Mouse (Mus musculus): ENCODE measurements around the gene Olfr1154. TPM values are rescaled to one million over a fixed set of nuclear protein-coding genes. Genes with fewer than 3 reads are reported as not detected.

The Olfr1154 gene
- polyA plus RNA-seq, 2 experiments: not detected

DNA sequence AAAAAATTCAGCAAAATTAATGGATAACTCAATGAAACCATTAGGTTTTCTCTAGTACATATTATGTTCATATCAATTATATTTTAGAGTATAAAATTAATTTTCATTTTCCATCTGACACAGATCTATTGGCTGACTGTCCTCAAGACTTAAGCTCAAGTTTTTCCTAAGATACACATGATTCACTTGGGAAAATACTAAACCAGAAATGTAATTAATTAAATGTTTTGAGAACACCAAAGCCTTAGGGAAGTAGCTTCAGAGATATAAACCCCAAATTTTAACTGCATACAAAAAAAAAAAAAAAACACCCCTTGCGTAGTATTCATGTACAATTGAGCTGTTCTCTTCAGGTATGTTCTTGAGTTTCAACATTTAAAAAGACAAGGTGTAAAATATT lies 49.4 kb downstream of the Olfr1154 start, which contains the start of gene Olfr1151:
Gene Olfr1151 (plus strand): TSS at position 301 of the 400 bp plus-strand sequence.
- no peak within 1 kb of the TSS for H3K4me3 ChIP-seq (replicated peaks; ENCODE audit: low read length)
- DNase-seq (ENCODE audit: low spot score): no peak
- no peak for ATAC-seq (ENCODE audit: low FRiP score, low read depth)
- no peaks in the 10 kb centered on the region for H3K4me1 ChIP-seq (ENCODE audit: control insufficient read depth, insufficient read depth, low read length)
- no peaks in the 10 kb centered on the region for H3K27me3 ChIP-seq (ENCODE audit: control insufficient read depth, insufficient read depth, low read length)
- H3K9ac ChIP-seq (ENCODE audit: low read depth, low read length, severe bottlenecking): no peak within 1 kb of the TSS
- H3K9me3 ChIP-seq (ENCODE audit: control insufficient read depth, low read length): no peaks in the 10 kb centered on the region
- no peak within 1 kb of the TSS for H3K4me2 ChIP-seq (replicated peaks; ENCODE audit: low read depth, low read length, severe bottlenecking)
- WGBS: 90% methylated on average over 1 of the region's 1 CpGs
- no peak for TF ChIP-seq POLR2A (IDR thresholded peaks at IDR 0.05; ENCODE audit: borderline replicate concordance, extremely low read depth, insufficient read depth, insufficient read length)
- no peak within 1 kb of the TSS for H3K27ac ChIP-seq (replicated peaks; ENCODE audit: low read depth, low read length)
- no peaks in the 10 kb centered on the region for H3K36me3 ChIP-seq (ENCODE audit: control insufficient read depth, insufficient read depth, low read length)

Other genes with a start within 250 kb of the Olfr1154 start
- not detected in 2 replicates for gene Olfr1134, start 246.7 kb downstream of the Olfr1154 start, polyA plus RNA-seq (2012; rRNA removed)
- not detected in 2 replicates for gene Olfr1134, start 246.7 kb downstream of the Olfr1154 start, polyA plus RNA-seq (2014; fragmentation: Nextera tagmentation; extraction: Ambion mirVana)
- not detected in 2 replicates for gene Olfr1135, start 231.5 kb downstream of the Olfr1154 start, polyA plus RNA-seq (2012; rRNA removed)
- not detected in 2 replicates for gene Olfr1135, start 231.5 kb downstream of the Olfr1154 start, polyA plus RNA-seq (2014; fragmentation: Nextera tagmentation; extraction: Ambion mirVana)
- gene Olfr1136, start 211.2 kb downstream of the Olfr1154 start, polyA plus RNA-seq (2012; rRNA removed): not detected in 2 replicates
- not detected in 2 replicates for gene Olfr1136, start 211.2 kb downstream of the Olfr1154 start, polyA plus RNA-seq (2014; fragmentation: Nextera tagmentation; extraction: Ambion mirVana)
- not detected in 2 replicates for gene Olfr1137, start 192.0 kb downstream of the Olfr1154 start, polyA plus RNA-seq (2012; rRNA removed)
- gene Olfr1137, start 192.0 kb downstream of the Olfr1154 start, polyA plus RNA-seq (2014; fragmentation: Nextera tagmentation; extraction: Ambion mirVana): not detected in 2 replicates
- not detected in 2 replicates for gene Olfr1138, start 165.2 kb downstream of the Olfr1154 start, polyA plus RNA-seq (2012; rRNA removed)
- not detected in 2 replicates for gene Olfr1138, start 165.2 kb downstream of the Olfr1154 start, polyA plus RNA-seq (2014; fragmentation: Nextera tagmentation; extraction: Ambion mirVana)
- gene Olfr1140, start 161.4 kb downstream of the Olfr1154 start, polyA plus RNA-seq (2012; rRNA removed): not detected in 2 replicates
- gene Olfr1140, start 161.4 kb downstream of the Olfr1154 start, polyA plus RNA-seq (2014; fragmentation: Nextera tagmentation; extraction: Ambion mirVana): not detected in 2 replicates
- gene Olfr1141, start 151.2 kb downstream of the Olfr1154 start, polyA plus RNA-seq (2012; rRNA removed): not detected in 2 replicates
- gene Olfr1141, start 151.2 kb downstream of the Olfr1154 start, polyA plus RNA-seq (2014; fragmentation: Nextera tagmentation; extraction: Ambion mirVana): not detected in 2 replicates
- not detected in 2 replicates for gene Olfr152, start 125.7 kb downstream of the Olfr1154 start, polyA plus RNA-seq (2012; rRNA removed)
- gene Olfr152, start 125.7 kb downstream of the Olfr1154 start, polyA plus RNA-seq (2014; fragmentation: Nextera tagmentation; extraction: Ambion mirVana): not detected in 2 replicates
- gene Olfr1143, start 104.6 kb downstream of the Olfr1154 start, polyA plus RNA-seq (2012; rRNA removed): not detected in 2 replicates
- not detected in 2 replicates for gene Olfr1143, start 104.6 kb downstream of the Olfr1154 start, polyA plus RNA-seq (2014; fragmentation: Nextera tagmentation; extraction: Ambion mirVana)
- gene Olfr1145, start 95.3 kb downstream of the Olfr1154 start, polyA plus RNA-seq (2012; rRNA removed): not detected in 2 replicates
- gene Olfr1145, start 95.3 kb downstream of the Olfr1154 start, polyA plus RNA-seq (2014; fragmentation: Nextera tagmentation; extraction: Ambion mirVana): not detected in 2 replicates
- gene Olfr1148, start 74.6 kb downstream of the Olfr1154 start, polyA plus RNA-seq (2012; rRNA removed): not detected in 2 replicates
- gene Olfr1148, start 74.6 kb downstream of the Olfr1154 start, polyA plus RNA-seq (2014; fragmentation: Nextera tagmentation; extraction: Ambion mirVana): not detected in 2 replicates
- gene Olfr1150-ps1, start 61.2 kb downstream of the Olfr1154 start, polyA plus RNA-seq (2012; rRNA removed): not detected in 2 replicates
- gene Olfr1150-ps1, start 61.2 kb downstream of the Olfr1154 start, polyA plus RNA-seq (2014; fragmentation: Nextera tagmentation; extraction: Ambion mirVana): not detected in 2 replicates
- gene Olfr1151, start 49.3 kb downstream of the Olfr1154 start, polyA plus RNA-seq (2012; rRNA removed): not detected in 2 replicates
- not detected in 2 replicates for gene Olfr1151, start 49.3 kb downstream of the Olfr1154 start, polyA plus RNA-seq (2014; fragmentation: Nextera tagmentation; extraction: Ambion mirVana)
- gene Olfr1152, start 38.7 kb downstream of the Olfr1154 start, polyA plus RNA-seq (2012; rRNA removed): not detected in 2 replicates
- not detected in 2 replicates for gene Olfr1152, start 38.7 kb downstream of the Olfr1154 start, polyA plus RNA-seq (2014; fragmentation: Nextera tagmentation; extraction: Ambion mirVana)
- gene Olfr1153, start 10.2 kb downstream of the Olfr1154 start, polyA plus RNA-seq (2012; rRNA removed): not detected in 2 replicates
- not detected in 2 replicates for gene Olfr1153, start 10.2 kb downstream of the Olfr1154 start, polyA plus RNA-seq (2014; fragmentation: Nextera tagmentation; extraction: Ambion mirVana)
- not detected in 2 replicates for gene Olfr1155, start 40.0 kb upstream of the Olfr1154 start, polyA plus RNA-seq (2012; rRNA removed)
- gene Olfr1155, start 40.0 kb upstream of the Olfr1154 start, polyA plus RNA-seq (2014; fragmentation: Nextera tagmentation; extraction: Ambion mirVana): not detected in 2 replicates
- not detected in 2 replicates for gene Olfr1156, start 47.9 kb upstream of the Olfr1154 start, polyA plus RNA-seq (2012; rRNA removed)
- not detected in 2 replicates for gene Olfr1156, start 47.9 kb upstream of the Olfr1154 start, polyA plus RNA-seq (2014; fragmentation: Nextera tagmentation; extraction: Ambion mirVana)
- not detected in 2 replicates for gene Olfr1157, start 63.1 kb upstream of the Olfr1154 start, polyA plus RNA-seq (2012; rRNA removed)
- gene Olfr1157, start 63.1 kb upstream of the Olfr1154 start, polyA plus RNA-seq (2014; fragmentation: Nextera tagmentation; extraction: Ambion mirVana): not detected in 2 replicates
- gene Olfr74, start 69.5 kb upstream of the Olfr1154 start, polyA plus RNA-seq (2012; rRNA removed): not detected in 2 replicates
- not detected in 2 replicates for gene Olfr74, start 69.5 kb upstream of the Olfr1154 start, polyA plus RNA-seq (2014; fragmentation: Nextera tagmentation; extraction: Ambion mirVana)
- gene Olfr1158, start 84.9 kb upstream of the Olfr1154 start, polyA plus RNA-seq (2012; rRNA removed): not detected in 2 replicates
- gene Olfr1158, start 84.9 kb upstream of the Olfr1154 start, polyA plus RNA-seq (2014; fragmentation: Nextera tagmentation; extraction: Ambion mirVana): not detected in 2 replicates
- not detected in 2 replicates for gene Olfr1160, start 103.1 kb upstream of the Olfr1154 start, polyA plus RNA-seq (2012; rRNA removed)
- gene Olfr1160, start 103.1 kb upstream of the Olfr1154 start, polyA plus RNA-seq (2014; fragmentation: Nextera tagmentation; extraction: Ambion mirVana): not detected in 2 replicates
- gene Olfr1161, start 117.6 kb upstream of the Olfr1154 start, polyA plus RNA-seq (2012; rRNA removed): not detected in 2 replicates
- not detected in 2 replicates for gene Olfr1161, start 117.6 kb upstream of the Olfr1154 start, polyA plus RNA-seq (2014; fragmentation: Nextera tagmentation; extraction: Ambion mirVana)
- not detected in 2 replicates for gene Olfr73, start 132.5 kb upstream of the Olfr1154 start, polyA plus RNA-seq (2012; rRNA removed)
- gene Olfr73, start 132.5 kb upstream of the Olfr1154 start, polyA plus RNA-seq (2014; fragmentation: Nextera tagmentation; extraction: Ambion mirVana): not detected in 2 replicates
- gene Olfr1162, start 146.0 kb upstream of the Olfr1154 start, polyA plus RNA-seq (2012; rRNA removed): not detected in 2 replicates
- gene Olfr1162, start 146.0 kb upstream of the Olfr1154 start, polyA plus RNA-seq (2014; fragmentation: Nextera tagmentation; extraction: Ambion mirVana): not detected in 2 replicates
- gene Olfr1163, start 166.7 kb upstream of the Olfr1154 start, polyA plus RNA-seq (2012; rRNA removed): not detected in 2 replicates
- gene Olfr1163, start 166.7 kb upstream of the Olfr1154 start, polyA plus RNA-seq (2014; fragmentation: Nextera tagmentation; extraction: Ambion mirVana): not detected in 2 replicates
- gene Olfr1164, start 188.8 kb upstream of the Olfr1154 start, polyA plus RNA-seq (2012; rRNA removed): not detected in 2 replicates
- gene Olfr1164, start 188.8 kb upstream of the Olfr1154 start, polyA plus RNA-seq (2014; fragmentation: Nextera tagmentation; extraction: Ambion mirVana): not detected in 2 replicates
- not detected in 2 replicates for gene Olfr1166, start 223.1 kb upstream of the Olfr1154 start, polyA plus RNA-seq (2012; rRNA removed)
- not detected in 2 replicates for gene Olfr1166, start 223.1 kb upstream of the Olfr1154 start, polyA plus RNA-seq (2014; fragmentation: Nextera tagmentation; extraction: Ambion mirVana)